Mouse (Mus musculus): ENCODE measurements around the gene Atp6v1g2. TPM values are rescaled to one million over a fixed set of nuclear protein-coding genes. Genes with fewer than 3 reads are reported as not detected.

Atp6v1g2 gene
- polyA plus RNA-seq, 1 experiment: not detected

GRCm38 (mm10) chr17:35200398-35200797, 33.1 kb upstream of the Atp6v1g2 start:
- TF ChIP-seq CTCF (IDR thresholded peaks at IDR 0.05; ENCODE audit: insufficient read depth, low read depth, low read length): no peak
- TF ChIP-seq POLR2A (IDR thresholded peaks at IDR 0.05; ENCODE audit: insufficient read depth, low read depth, low read length): no peak
- no peak overlapping the region for H3K4me3 ChIP-seq (ENCODE audit: insufficient read depth, low read depth, low read length)
- peaks cover 16% of the 10 kb centered on the region for H3K4me1 ChIP-seq (ENCODE audit: control insufficient read depth, insufficient read depth, low read length)
- 86% methylated on average over 11 of the region's 11 CpGs for WGBS
- no peak overlapping the region for H3K27ac ChIP-seq (ENCODE audit: insufficient read depth, low read depth, low read length)

- Histone ChIP-seq H3K27ac (ENCODE audit: insufficient read depth, low read depth, low read length) (no peak overlapping the region), H3K4me1 (ENCODE audit: control insufficient read depth, insufficient read depth, low read length) (peaks cover 9% of the 10 kb centered on the region; the same call in 1 of the 2 replicates), H3K4me3 (ENCODE audit: insufficient read depth, low read depth, low read length) (no peak overlapping the region)
- TF ChIP-seq CTCF (IDR thresholded peaks at IDR 0.05; ENCODE audit: insufficient read depth, low read depth, low read length): no peak
- no peak for TF ChIP-seq POLR2A (IDR thresholded peaks at IDR 0.05; ENCODE audit: insufficient read depth, low read depth, low read length)
- WGBS: 81% methylated on average over 11 of the region's 11 CpGs
Measured at GRCm38 (mm10) chr17:35201128-35201527, 32.3 kb upstream of the Atp6v1g2 start.

GRCm38 (mm10) chr17:35201787-35202186, 31.7 kb upstream of the Atp6v1g2 start, which contains the start of gene Tnf:
TSS of gene Tnf (minus strand) at chr17:35202007.
- TF ChIP-seq CTCF (IDR thresholded peaks at IDR 0.05; ENCODE audit: insufficient read depth, low read depth, low read length) (no peak), POLR2A (IDR thresholded peaks at IDR 0.05; ENCODE audit: insufficient read depth, low read depth, low read length) (no peak)
- Histone ChIP-seq H3K27ac (ENCODE audit: insufficient read depth, low read depth, low read length) (no peak within 1 kb of the TSS), H3K4me1 (ENCODE audit: control insufficient read depth, insufficient read depth, low read length) (0 out of 2 replicates have a peak, but pooled peaks cover 7% of the 10 kb centered on the region), H3K4me3 (ENCODE audit: insufficient read depth, low read depth, low read length) (no peak within 1 kb of the TSS)
- WGBS: 40% methylated on average over 13 of the region's 13 CpGs

DNA sequence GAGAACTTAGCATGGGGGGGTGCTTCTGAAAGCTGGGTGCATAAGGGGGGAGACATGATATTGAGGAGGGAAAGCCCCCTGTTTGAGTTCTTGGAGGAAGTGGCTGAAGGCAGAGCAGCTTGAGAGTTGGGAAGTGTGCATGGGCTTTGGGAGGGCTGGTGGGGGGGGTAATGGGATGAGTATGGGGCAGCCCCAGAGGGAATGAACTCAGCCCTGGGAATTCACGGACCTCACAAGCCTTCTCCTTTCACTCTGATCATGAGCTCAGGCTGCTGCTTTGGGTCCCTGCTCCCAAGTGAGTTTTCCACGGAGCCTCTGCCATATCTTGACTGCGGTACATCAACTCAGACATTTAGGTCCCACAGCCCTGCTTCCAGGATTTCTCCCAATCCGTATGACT, 31.0 kb upstream of the Atp6v1g2 start:
- 72% methylated on average over 4 of the region's 4 CpGs for WGBS
- Histone ChIP-seq H3K4me1 (ENCODE audit: control insufficient read depth, insufficient read depth, low read length) (0 out of 2 replicates have a peak, but pooled peaks cover 7% of the 10 kb centered on the region), H3K4me3 (ENCODE audit: insufficient read depth, low read depth, low read length) (no peak overlapping the region), H3K27ac (ENCODE audit: insufficient read depth, low read depth, low read length) (no peak overlapping the region)
- TF ChIP-seq POLR2A (IDR thresholded peaks at IDR 0.05; ENCODE audit: insufficient read depth, low read depth, low read length) (no peak), CTCF (IDR thresholded peaks at IDR 0.05; ENCODE audit: insufficient read depth, low read depth, low read length) (no peak)

DNA sequence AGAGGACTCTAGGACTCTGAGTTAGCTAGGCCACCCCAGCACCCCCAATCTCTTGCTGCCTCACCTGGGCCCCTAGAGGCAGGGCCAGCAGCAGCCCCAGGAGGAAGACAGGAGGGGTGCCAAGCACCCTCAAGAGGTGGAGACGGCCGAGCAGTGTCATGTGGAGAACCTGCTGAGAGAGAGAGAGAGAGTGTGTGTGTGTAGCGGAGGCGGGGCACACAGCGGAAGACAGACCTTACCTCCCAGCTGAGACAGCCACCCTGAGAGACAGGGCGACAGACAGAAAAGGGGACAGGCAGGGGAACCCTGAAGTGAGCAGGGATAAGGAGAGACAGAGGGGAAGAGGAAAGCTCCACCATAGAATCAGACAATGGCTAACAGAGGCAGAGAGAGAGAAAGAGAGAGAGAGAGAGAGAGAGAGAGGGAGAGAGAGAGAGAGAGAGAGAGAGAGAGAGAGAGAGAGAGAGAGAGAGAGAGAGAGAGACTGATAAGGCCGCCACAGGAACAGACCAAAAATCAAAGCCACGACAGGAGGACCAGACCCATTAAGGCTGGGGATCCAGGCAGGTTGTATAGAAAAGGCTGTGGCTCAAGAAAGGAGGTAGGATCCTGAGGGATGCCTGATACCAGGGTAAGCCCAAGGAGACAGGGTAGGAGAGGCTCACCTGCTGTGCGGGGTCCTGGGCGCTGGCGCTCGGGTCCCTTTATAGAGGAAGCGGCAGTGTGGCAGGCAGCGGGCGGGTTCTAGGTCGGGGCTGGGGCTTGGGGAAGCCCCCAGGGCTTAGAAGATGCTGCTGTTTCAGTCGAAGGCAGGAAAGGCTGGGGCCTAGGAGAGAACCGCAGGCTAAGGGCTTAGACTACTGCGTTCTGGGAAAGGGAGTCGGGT, 28.7 kb upstream of the Atp6v1g2 start, which contains the start of gene Lta:
TSS of gene Lta (minus strand) at position 858 of the 886 bp plus-strand sequence.
- TF ChIP-seq POLR2A (IDR thresholded peaks at IDR 0.05; ENCODE audit: insufficient read depth, low read depth, low read length) (no peak), CTCF (IDR thresholded peaks at IDR 0.05; ENCODE audit: insufficient read depth, low read depth, low read length) (no peak)
- Histone ChIP-seq H3K4me3 (ENCODE audit: insufficient read depth, low read depth, low read length) (no peak within 1 kb of the TSS), H3K27ac (ENCODE audit: insufficient read depth, low read depth, low read length) (no peak within 1 kb of the TSS), H3K4me1 (ENCODE audit: control insufficient read depth, insufficient read depth, low read length) (0 out of 2 replicates have a peak, but pooled peaks cover 7% of the 10 kb centered on the region)
- WGBS: 52% methylated on average over 20 of the region's 20 CpGs

GRCm38 (mm10) chr17:35205380-35205769, 28.1 kb upstream of the Atp6v1g2 start:
- TF ChIP-seq POLR2A (IDR thresholded peaks at IDR 0.05; ENCODE audit: insufficient read depth, low read depth, low read length) (no peak), CTCF (IDR thresholded peaks at IDR 0.05; ENCODE audit: insufficient read depth, low read depth, low read length) (no peak)
- H3K4me1 ChIP-seq (ENCODE audit: control insufficient read depth, insufficient read depth, low read length): 0 out of 2 replicates have a peak, but pooled peaks cover 7% of the 10 kb centered on the region
- 78% methylated on average over 10 of the region's 10 CpGs for WGBS
- no peak overlapping the region for H3K4me3 ChIP-seq (ENCODE audit: insufficient read depth, low read depth, low read length)
- H3K27ac ChIP-seq (ENCODE audit: insufficient read depth, low read depth, low read length): no peak overlapping the region

- H3K4me3 ChIP-seq (ENCODE audit: insufficient read depth, low read depth, low read length): no peak overlapping the region
- no peaks in the 10 kb centered on the region for H3K4me1 ChIP-seq (ENCODE audit: control insufficient read depth, insufficient read depth, low read length)
- no peak overlapping the region for H3K27ac ChIP-seq (ENCODE audit: insufficient read depth, low read depth, low read length)
- 69% methylated on average over 12 of the region's 12 CpGs for WGBS
- TF ChIP-seq POLR2A (IDR thresholded peaks at IDR 0.05; ENCODE audit: insufficient read depth, low read depth, low read length) (no peak), CTCF (IDR thresholded peaks at IDR 0.05; ENCODE audit: insufficient read depth, low read depth, low read length) (no peak)
Measured at GRCm38 (mm10) chr17:35209785-35210535, 23.5 kb upstream of the Atp6v1g2 start.

DNA sequence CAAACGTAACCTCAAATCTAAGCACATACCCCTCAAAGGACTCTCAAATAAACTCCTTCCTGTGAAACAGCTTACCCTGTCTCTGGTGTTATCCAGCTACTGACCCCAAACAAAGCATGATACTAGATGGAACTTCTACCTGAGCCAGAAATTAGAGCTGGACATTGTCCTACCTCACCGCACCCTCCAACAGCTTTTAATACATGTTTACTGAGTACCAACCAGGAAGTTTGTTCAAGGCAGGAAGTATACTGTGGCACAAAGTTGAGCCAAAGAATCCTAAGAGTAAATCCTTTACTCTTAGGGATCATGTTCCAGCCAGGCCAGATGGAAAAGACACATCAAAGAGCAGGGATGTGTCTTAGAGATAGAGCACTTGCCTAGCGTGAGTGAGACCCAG, 22.9 kb upstream of the Atp6v1g2 start:
- H3K4me1 ChIP-seq (ENCODE audit: control insufficient read depth, insufficient read depth, low read length): no peaks in the 10 kb centered on the region
- H3K27ac ChIP-seq (ENCODE audit: insufficient read depth, low read depth, low read length): no peak overlapping the region
- WGBS: 87% methylated on average over 3 of the region's 3 CpGs
- TF ChIP-seq CTCF (IDR thresholded peaks at IDR 0.05; ENCODE audit: insufficient read depth, low read depth, low read length) (no peak), POLR2A (IDR thresholded peaks at IDR 0.05; ENCODE audit: insufficient read depth, low read depth, low read length) (no peak)
- no peak overlapping the region for H3K4me3 ChIP-seq (ENCODE audit: insufficient read depth, low read depth, low read length)

GRCm38 (mm10) chr17:35213071-35213470, 20.4 kb upstream of the Atp6v1g2 start:
- no peak overlapping the region for H3K27ac ChIP-seq (ENCODE audit: insufficient read depth, low read depth, low read length)
- WGBS: 93% methylated on average over 5 of the region's 5 CpGs
- no peaks in the 10 kb centered on the region for H3K4me1 ChIP-seq (ENCODE audit: control insufficient read depth, insufficient read depth, low read length)
- no peak overlapping the region for H3K4me3 ChIP-seq (ENCODE audit: insufficient read depth, low read depth, low read length)
- TF ChIP-seq POLR2A (IDR thresholded peaks at IDR 0.05; ENCODE audit: insufficient read depth, low read depth, low read length) (no peak), CTCF (IDR thresholded peaks at IDR 0.05; ENCODE audit: insufficient read depth, low read depth, low read length) (no peak)
